Mouse (Mus musculus): ENCODE results near the gene Btbd16. TPM values are rescaled to one million over a fixed set of nuclear protein-coding genes. Genes with fewer than 3 reads are reported as not detected.

Btbd16 gene
- polyA plus RNA-seq, 1 experiment from 2014 or later = not detected

GRCm38 (mm10) chr7:130780866-130781419, 7.1 kb downstream of the Btbd16 start:
- Histone ChIP-seq H3K9me3 (replicated peaks) (no peaks in the 10 kb centered on the region), H3K4me1 (no peaks in the 10 kb centered on the region), H3K27me3 (no peaks in the 10 kb centered on the region), H3K4me2 (replicated peaks) (no peak overlapping the region), H3K9ac (no peak overlapping the region), H3K27ac (no peak overlapping the region), H3K36me3 (no peaks in the 10 kb centered on the region), H3K4me3 (no peak overlapping the region)
- WGBS = 73% methylated on average over 5 of the region's 5 CpGs
- ATAC-seq (ENCODE audit: low FRiP score) = no peak

GRCm38 (mm10) chr7:130782501-130783050, 8.7 kb downstream of the Btbd16 start:
- Histone ChIP-seq H3K4me2 (replicated peaks) (no peak overlapping the region), H3K27ac (no peak overlapping the region), H3K27me3 (no peaks in the 10 kb centered on the region), H3K9me3 (replicated peaks) (no peaks in the 10 kb centered on the region), H3K4me3 (no peak overlapping the region), H3K4me1 (no peaks in the 10 kb centered on the region), H3K36me3 (no peaks in the 10 kb centered on the region), H3K9ac (no peak overlapping the region)
- no peak for ATAC-seq (ENCODE audit: low FRiP score)
- 84% methylated on average over 5 of the region's 5 CpGs for WGBS

- no peak overlapping the region for H3K27ac ChIP-seq
- no peak overlapping the region for H3K4me2 ChIP-seq (replicated peaks)
- H3K9me3 ChIP-seq (replicated peaks) = no peaks in the 10 kb centered on the region
- WGBS = 86% methylated on average over 12 of the region's 12 CpGs
- no peaks in the 10 kb centered on the region for H3K4me1 ChIP-seq
- H3K36me3 ChIP-seq = no peaks in the 10 kb centered on the region
- H3K9ac ChIP-seq = no peak overlapping the region
- no peaks in the 10 kb centered on the region for H3K27me3 ChIP-seq
- no peak for ATAC-seq (ENCODE audit: low FRiP score)
- H3K4me3 ChIP-seq = no peak overlapping the region
These were observed 12.2 kb downstream of the Btbd16 start for GRCm38 (mm10) chr7:130785923-130786575.

DNA sequence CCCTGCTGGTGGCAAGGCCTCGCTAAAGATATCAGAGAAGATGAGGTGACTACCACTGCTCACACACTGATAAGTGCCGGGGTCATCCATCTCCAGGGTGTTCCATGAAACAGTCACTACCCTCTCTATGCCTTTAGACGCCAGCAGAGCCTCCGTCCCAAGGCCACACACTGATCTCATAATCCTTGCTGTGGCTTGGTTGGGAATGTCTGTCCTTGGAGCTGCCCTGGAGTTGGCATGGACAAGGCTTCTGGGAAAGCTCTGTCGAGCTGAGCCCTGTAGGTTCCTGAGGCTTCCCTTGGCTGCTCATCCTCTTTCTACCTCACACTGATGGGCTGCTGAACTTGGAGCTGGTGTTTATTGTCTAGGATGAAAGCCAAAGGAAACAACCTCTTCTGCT, 12.8 kb downstream of the Btbd16 start:
- ATAC-seq (ENCODE audit: low FRiP score) = no peak
- WGBS = 87% methylated on average over 5 of the region's 5 CpGs
- Histone ChIP-seq H3K4me1 (no peaks in the 10 kb centered on the region), H3K27ac (no peak overlapping the region), H3K9me3 (replicated peaks) (no peaks in the 10 kb centered on the region), H3K4me2 (replicated peaks) (no peak overlapping the region), H3K27me3 (no peaks in the 10 kb centered on the region), H3K9ac (no peak overlapping the region), H3K4me3 (no peak overlapping the region), H3K36me3 (no peaks in the 10 kb centered on the region)

GRCm38 (mm10) chr7:130787537-130787936, 13.7 kb downstream of the Btbd16 start:
- ATAC-seq (ENCODE audit: low FRiP score) = no peak
- Histone ChIP-seq H3K4me2 (replicated peaks) (no peak overlapping the region), H3K9ac (no peak overlapping the region), H3K4me1 (no peaks in the 10 kb centered on the region), H3K36me3 (no peaks in the 10 kb centered on the region), H3K27me3 (no peaks in the 10 kb centered on the region), H3K4me3 (no peak overlapping the region), H3K27ac (no peak overlapping the region), H3K9me3 (replicated peaks) (no peaks in the 10 kb centered on the region)
- WGBS = 94% methylated on average over 4 of the region's 4 CpGs

GRCm38 (mm10) chr7:130788950-130789349, 15.1 kb downstream of the Btbd16 start:
- no peak overlapping the region for H3K27ac ChIP-seq
- no peak overlapping the region for H3K4me3 ChIP-seq
- WGBS = 73% methylated on average over 3 of the region's 3 CpGs
- no peak overlapping the region for H3K4me2 ChIP-seq (replicated peaks)
- no peak overlapping the region for H3K9ac ChIP-seq
- no peaks in the 10 kb centered on the region for H3K36me3 ChIP-seq
- no peak for ATAC-seq (ENCODE audit: low FRiP score)
- H3K27me3 ChIP-seq = no peaks in the 10 kb centered on the region
- H3K9me3 ChIP-seq (replicated peaks) = no peaks in the 10 kb centered on the region
- H3K4me1 ChIP-seq = no peaks in the 10 kb centered on the region

- no peak overlapping the region for H3K9ac ChIP-seq
- WGBS = 79% methylated on average over 7 of the region's 7 CpGs
- ATAC-seq (ENCODE audit: low FRiP score) = no peak
These were observed 15.6 kb downstream of the Btbd16 start for GRCm38 (mm10) chr7:130789456-130789855.

GRCm38 (mm10) chr7:130793671-130794070, 19.8 kb downstream of the Btbd16 start:
- no peak overlapping the region for H3K27ac ChIP-seq
- H3K4me3 ChIP-seq = no peak overlapping the region
- no peaks in the 10 kb centered on the region for H3K27me3 ChIP-seq
- no peaks in the 10 kb centered on the region for H3K36me3 ChIP-seq
- H3K4me1 ChIP-seq = no peaks in the 10 kb centered on the region
- H3K4me2 ChIP-seq (replicated peaks) = no peak overlapping the region
- WGBS = 83% methylated on average over 9 of the region's 9 CpGs
- H3K9me3 ChIP-seq (replicated peaks) = no peaks in the 10 kb centered on the region
- no peak overlapping the region for H3K9ac ChIP-seq
- ATAC-seq (ENCODE audit: low FRiP score) = no peak

More at GRCm38 (mm10) chr7:130789456-130789855, 15.6 kb downstream of the Btbd16 start:
- Histone ChIP-seq H3K9me3 (replicated peaks) (no peaks in the 10 kb centered on the region), H3K4me1 (no peaks in the 10 kb centered on the region), H3K4me3 (no peak overlapping the region), H3K27ac (no peak overlapping the region), H3K4me2 (replicated peaks) (no peak overlapping the region), H3K36me3 (no peaks in the 10 kb centered on the region), H3K27me3 (no peaks in the 10 kb centered on the region)

DNA sequence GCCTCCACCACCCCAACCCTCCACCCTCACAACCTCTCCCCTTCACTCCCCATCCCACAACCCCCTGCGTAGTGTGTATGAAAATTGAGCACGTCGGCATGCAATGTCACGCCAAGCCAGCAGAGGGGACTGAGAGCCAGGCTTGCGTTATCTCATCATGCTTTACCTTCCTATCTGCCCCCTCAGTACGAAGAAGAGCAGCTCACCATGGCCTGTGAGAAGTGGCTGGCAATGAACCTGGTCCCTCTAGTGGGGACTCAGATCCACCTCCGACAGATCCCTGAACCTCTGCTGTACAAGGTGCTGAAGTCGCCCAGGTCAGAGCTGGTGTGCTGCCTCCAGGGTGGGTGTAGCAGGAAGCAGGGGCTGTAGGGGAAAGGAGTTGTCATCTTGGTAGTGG, 22.9 kb downstream of the Btbd16 start:
- H3K4me2 ChIP-seq (replicated peaks) = no peak overlapping the region
- H3K4me3 ChIP-seq = no peak overlapping the region
- no peaks in the 10 kb centered on the region for H3K9me3 ChIP-seq (replicated peaks)
- H3K4me1 ChIP-seq = no peaks in the 10 kb centered on the region
- ATAC-seq (ENCODE audit: low FRiP score) = no peak
- no peak overlapping the region for H3K27ac ChIP-seq
- H3K36me3 ChIP-seq = no peaks in the 10 kb centered on the region
- no peaks in the 10 kb centered on the region for H3K27me3 ChIP-seq
- no peak overlapping the region for H3K9ac ChIP-seq
- 68% methylated on average over 8 of the region's 8 CpGs for WGBS

GRCm38 (mm10) chr7:130797524-130797923, 23.7 kb downstream of the Btbd16 start:
- no peak overlapping the region for H3K4me3 ChIP-seq
- no peak overlapping the region for H3K9ac ChIP-seq
- no peak overlapping the region for H3K4me2 ChIP-seq (replicated peaks)
- H3K9me3 ChIP-seq (replicated peaks) = no peaks in the 10 kb centered on the region
- H3K27ac ChIP-seq = no peak overlapping the region
- H3K4me1 ChIP-seq = no peaks in the 10 kb centered on the region
- H3K27me3 ChIP-seq = no peaks in the 10 kb centered on the region
- 93% methylated on average over 6 of the region's 6 CpGs for WGBS
- no peak for ATAC-seq (ENCODE audit: low FRiP score)
- no peaks in the 10 kb centered on the region for H3K36me3 ChIP-seq

GRCm38 (mm10) chr7:130799418-130799817, 25.5 kb downstream of the Btbd16 start:
- no peaks in the 10 kb centered on the region for H3K27me3 ChIP-seq
- H3K9me3 ChIP-seq (replicated peaks) = no peaks in the 10 kb centered on the region
- H3K4me2 ChIP-seq (replicated peaks) = no peak overlapping the region
- no peaks in the 10 kb centered on the region for H3K36me3 ChIP-seq
- no peak overlapping the region for H3K27ac ChIP-seq
- no peak overlapping the region for H3K9ac ChIP-seq
- no peak overlapping the region for H3K4me3 ChIP-seq
- no peaks in the 10 kb centered on the region for H3K4me1 ChIP-seq
- no peak for ATAC-seq (ENCODE audit: low FRiP score)
- 91% methylated on average over 10 of the region's 10 CpGs for WGBS

GRCm38 (mm10) chr7:130800681-130801080, 26.8 kb downstream of the Btbd16 start:
- Histone ChIP-seq H3K36me3 (no peaks in the 10 kb centered on the region), H3K4me1 (no peaks in the 10 kb centered on the region), H3K27me3 (no peaks in the 10 kb centered on the region), H3K27ac (no peak overlapping the region), H3K4me3 (no peak overlapping the region), H3K9me3 (replicated peaks) (no peaks in the 10 kb centered on the region), H3K9ac (no peak overlapping the region), H3K4me2 (replicated peaks) (no peak overlapping the region)
- WGBS = 81% methylated on average over 4 of the region's 4 CpGs
- no peak for ATAC-seq (ENCODE audit: low FRiP score)

GRCm38 (mm10) chr7:130801811-130802210, 27.9 kb downstream of the Btbd16 start:
- Histone ChIP-seq H3K27ac (no peak overlapping the region), H3K27me3 (no peaks in the 10 kb centered on the region), H3K4me1 (no peaks in the 10 kb centered on the region), H3K9ac (no peak overlapping the region), H3K36me3 (no peaks in the 10 kb centered on the region), H3K4me3 (no peak overlapping the region), H3K4me2 (replicated peaks) (no peak overlapping the region), H3K9me3 (replicated peaks) (no peaks in the 10 kb centered on the region)
- no peak for ATAC-seq (ENCODE audit: low FRiP score)
- 92% methylated on average over 4 of the region's 4 CpGs for WGBS
